Mouse (Mus musculus) liver, adult 2 months (tissue): Measurements from ENCODE around the gene Vsir. TPM values are rescaled to one million over a fixed set of nuclear protein-coding genes. Genes with fewer than 3 reads are reported as not detected.

ENCODE experiments used
- DNase-seq: peaks from one replicate; pipeline ENCODE4 v3.0.0-alpha.2; 2011; ENCODE audit warnings: low read depth, low spot score; ENCODE audit errors: extremely low read depth
- H3K27ac ChIP-seq: fragments of 200-500 bp; replicated peaks from 2 replicates; pipeline ENCODE4 v1.5.1; 2012; ENCODE audit warnings: low read depth, mild to moderate bottlenecking, control low read depth, inconsistent platforms, low read length; ENCODE audit not compliant: insufficient read depth
- H3K27me3 ChIP-seq: fragments of 200-500 bp; 2 replicates; pipeline ENCODE4 v1.6.1; 2012; ENCODE audit warnings: mild to moderate bottlenecking, moderate library complexity, low read length, inconsistent platforms; ENCODE audit not compliant: control insufficient read depth, insufficient read depth
- H3K36me3 ChIP-seq: fragments of 200-500 bp; 2 replicates; pipeline ENCODE4 v1.6.1; 2012; ENCODE audit warnings: low read length, inconsistent platforms; ENCODE audit not compliant: control insufficient read depth, insufficient read depth
- H3K4me1 ChIP-seq: fragments of 200-500 bp; 2 replicates; pipeline ENCODE4 v1.6.1; 2011; ENCODE audit warnings: low read length; ENCODE audit not compliant: control insufficient read depth, insufficient read depth
- H3K4me3 ChIP-seq: fragments of 200-500 bp; 2 replicates; pipeline ENCODE4 v1.5.1; 2011; ENCODE audit warnings: low read depth, mild to moderate bottlenecking, control low read depth, low read length, moderate library complexity; ENCODE audit not compliant: insufficient read depth
- H3K79me2 ChIP-seq: fragments of 200-500 bp; 2 replicates; pipeline ENCODE4 v1.6.1; 2012; ENCODE audit warnings: inconsistent platforms, mild to moderate bottlenecking, low read length, moderate library complexity; ENCODE audit not compliant: control insufficient read depth, insufficient read depth
- H3K9ac ChIP-seq: fragments of 200-500 bp; 2 replicates; pipeline ENCODE4 v1.6.1; 2012; ENCODE audit warnings: low read depth, mild to moderate bottlenecking, control low read depth, inconsistent platforms, low read length
- CTCF ChIP-seq: fragments of 200-500 bp; IDR thresholded peaks from 2 replicates; pipeline ENCODE4 v1.5.1; 2011; ENCODE audit warnings: low read depth, low read length, control low read depth
- POLR2A ChIP-seq: fragments of 200-500 bp; IDR thresholded peaks from 2 replicates; pipeline ENCODE4 v1.6.1; 2011; ENCODE audit warnings: low read length, control low read depth; ENCODE audit not compliant: insufficient read depth; ENCODE audit errors: extremely low read depth
- WGBS: fragments of 180-500 bp; shearing (Covaris S2); methylation state at CpG from one replicate; pipeline ENCODE4 v1.1.7; 2018; 5-methylcytosine and 5-hydroxymethylcytosine counted together
- polyA plus RNA-seq: library from polyadenylated mRNA; depleted of rRNA; stranded (reverse); fragments of >200 nt; gene quantifications from 2 replicates; pipeline ENCODE4 v1.2.3, GENCODE M21; 2012
- total RNA-seq: library from RNA; depleted of rRNA; stranded (reverse); fragments of >200 nt; gene quantifications from 2 replicates; pipeline ENCODE4 v1.2.3, GENCODE M21; 2014

The Vsir gene
- total and polyA plus RNA-seq, 2 experiments, result 5.3 to 8.1 TPM

GRCm38 (mm10) chr10:60381142-60381925 is 34.7 kb downstream of the Vsir start:
- H3K4me3 ChIP-seq, result no peak overlapping the region
- no peaks in the 10 kb centered on the region for H3K79me2 ChIP-seq
- DNase-seq, result no peak
- no peaks in the 10 kb centered on the region for H3K27me3 ChIP-seq
- no peaks in the 10 kb centered on the region for H3K36me3 ChIP-seq
- TF ChIP-seq POLR2A (no peak), CTCF (no peak)
- H3K4me1 ChIP-seq, result 0 out of 2 replicates have a peak, but pooled peaks cover 1% of the 10 kb centered on the region
- H3K9ac ChIP-seq, result no peak overlapping the region
- 82% methylated on average over 10 of the region's 10 CpGs for WGBS
- no peak overlapping the region for H3K27ac ChIP-seq

GRCm38 (mm10) chr10:60388332-60388731 is 41.7 kb downstream of the Vsir start:
- Histone ChIP-seq H3K27me3 (no peaks in the 10 kb centered on the region), H3K4me3 (no peak overlapping the region), H3K79me2 (no peaks in the 10 kb centered on the region), H3K9ac (no peak overlapping the region), H3K4me1 (peaks cover 3% of the 10 kb centered on the region; the same call in 1 of the 2 replicates), H3K36me3 (no peaks in the 10 kb centered on the region), H3K27ac (no peak overlapping the region)
- no peak for TF ChIP-seq POLR2A
- no peak for TF ChIP-seq CTCF
- DNase-seq, result no peak
- WGBS, result 77% methylated on average over 2 of the region's 2 CpGs

DNA sequence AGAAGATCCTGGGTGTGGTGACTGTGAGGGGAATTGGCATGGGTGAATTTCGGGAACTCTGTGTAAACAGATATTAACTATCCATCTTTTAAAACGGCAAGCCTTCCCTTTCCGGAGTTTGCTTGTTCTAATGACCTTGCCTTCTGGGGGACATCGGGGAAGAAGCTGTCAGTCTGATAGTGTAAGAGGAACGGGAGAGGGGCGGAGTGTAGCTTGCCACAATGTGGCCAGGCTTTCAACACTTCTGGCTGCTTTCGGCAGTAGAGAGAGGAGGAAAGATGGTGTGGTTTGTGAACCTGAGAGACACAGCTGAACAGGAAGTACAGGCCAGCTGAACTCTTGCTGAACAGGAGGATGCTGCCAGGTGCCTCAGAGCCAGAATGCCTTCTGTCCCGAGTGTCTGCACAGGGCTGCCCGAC is 42.8 kb downstream of the Vsir start:
- Histone ChIP-seq H3K27me3 (no peaks in the 10 kb centered on the region), H3K36me3 (no peaks in the 10 kb centered on the region), H3K4me1 (peaks cover 3% of the 10 kb centered on the region; the same call in 1 of the 2 replicates), H3K27ac (no peak overlapping the region), H3K9ac (no peak overlapping the region), H3K4me3 (no peak overlapping the region), H3K79me2 (no peaks in the 10 kb centered on the region)
- 21% methylated on average over 9 of the region's 9 CpGs for WGBS
- no peak for DNase-seq
- TF ChIP-seq CTCF (no peak), POLR2A (no peak)

DNA sequence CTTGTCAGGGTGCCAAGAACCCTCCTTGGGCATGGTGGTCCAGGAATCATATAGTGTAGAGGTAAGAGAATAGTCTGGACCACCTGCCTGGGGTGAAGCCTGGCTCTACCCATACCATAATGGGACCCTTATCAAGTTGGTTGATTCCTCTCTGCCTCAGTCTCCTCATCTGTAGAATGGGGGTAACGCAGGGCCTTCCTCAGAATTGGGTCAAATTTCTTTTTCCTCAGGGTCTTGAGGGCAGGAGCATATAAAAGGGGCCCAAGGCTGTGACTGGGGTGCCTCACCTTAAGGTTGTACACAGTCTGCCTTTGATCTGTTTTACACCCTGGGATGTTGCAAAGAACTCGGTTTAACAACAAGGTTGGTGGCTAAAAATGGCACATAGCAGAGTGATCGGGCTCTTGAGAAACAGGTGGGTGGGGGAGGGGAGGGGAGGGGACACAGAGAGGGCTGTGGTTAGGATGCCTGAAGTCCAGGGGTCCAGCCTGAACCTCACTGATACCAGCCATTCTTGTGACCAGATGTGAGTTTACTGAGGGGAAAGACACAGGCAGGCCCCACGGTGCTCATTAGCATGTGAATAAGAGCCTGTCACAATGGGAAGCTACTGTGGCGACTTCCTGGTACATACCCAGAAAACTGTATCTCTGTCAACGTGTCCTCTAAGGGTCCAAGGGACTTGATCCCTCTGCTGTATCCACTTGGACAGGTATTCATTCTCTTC is 43.7 kb downstream of the Vsir start:
- no peaks in the 10 kb centered on the region for H3K27me3 ChIP-seq
- H3K4me1 ChIP-seq, result peaks cover 3% of the 10 kb centered on the region; the same call in 1 of the 2 replicates
- H3K27ac ChIP-seq, result no peak overlapping the region
- DNase-seq, result no peak
- 62% methylated on average over 6 of the region's 6 CpGs for WGBS
- H3K9ac ChIP-seq, result no peak overlapping the region
- no peak for TF ChIP-seq CTCF
- TF ChIP-seq POLR2A, result no peak
- H3K4me3 ChIP-seq, result no peak overlapping the region
- H3K36me3 ChIP-seq, result no peaks in the 10 kb centered on the region
- H3K79me2 ChIP-seq, result no peaks in the 10 kb centered on the region

- H3K4me1 ChIP-seq, result peaks cover 3% of the 10 kb centered on the region; the same call in 1 of the 2 replicates
- WGBS, result 78% methylated on average over 5 of the region's 5 CpGs
- no peak overlapping the region for H3K4me3 ChIP-seq
- TF ChIP-seq POLR2A (no peak), CTCF (no peak)
- no peak for DNase-seq
- no peaks in the 10 kb centered on the region for H3K79me2 ChIP-seq
- H3K27ac ChIP-seq, result no peak overlapping the region
- H3K27me3 ChIP-seq, result no peaks in the 10 kb centered on the region
- H3K9ac ChIP-seq, result no peak overlapping the region
- no peaks in the 10 kb centered on the region for H3K36me3 ChIP-seq
These were observed 44.3 kb downstream of the Vsir start for GRCm38 (mm10) chr10:60390904-60391420.

DNA sequence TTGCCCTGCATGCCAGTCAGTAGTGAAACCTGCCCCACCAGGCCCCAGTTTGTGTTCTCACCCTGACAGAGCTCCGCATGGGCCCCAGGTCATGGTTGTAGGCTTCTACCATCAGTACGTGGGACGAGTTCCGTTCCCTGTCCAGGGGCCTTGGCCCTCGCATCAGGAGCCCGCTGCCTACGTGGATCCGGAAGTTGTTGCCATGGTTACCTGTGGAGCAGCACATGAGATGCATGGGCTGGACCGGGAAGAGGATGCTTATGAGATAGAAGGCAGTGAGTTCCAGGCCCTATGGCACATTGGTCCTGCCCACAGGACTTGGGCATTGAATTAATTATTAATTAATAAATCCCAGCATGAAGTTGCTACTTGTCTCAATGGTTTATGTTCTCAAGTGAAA is 45.0 kb downstream of the Vsir start:
- TF ChIP-seq POLR2A (no peak), CTCF (no peak)
- Histone ChIP-seq H3K79me2 (no peaks in the 10 kb centered on the region), H3K4me3 (no peak overlapping the region), H3K36me3 (no peaks in the 10 kb centered on the region), H3K4me1 (peaks cover 3% of the 10 kb centered on the region; the same call in 1 of the 2 replicates), H3K27ac (no peak overlapping the region), H3K9ac (no peak overlapping the region), H3K27me3 (no peaks in the 10 kb centered on the region)
- WGBS, result 94% methylated on average over 9 of the region's 9 CpGs
- no peak for DNase-seq
